Mouse (Mus musculus): Measurements from ENCODE around the gene Coro7. TPM values are rescaled to one million over a fixed set of nuclear protein-coding genes. Genes with fewer than 3 reads are reported as not detected.
"Not testable (repeated sequence)": the region's sequence is repeated elsewhere in the genome, so short reads cannot be mapped to it uniquely, and the experiment has no call there.

Gene Coro7
- polyA plus RNA-seq, 1 experiment from 2014 or later: 33.5 TPM

GRCm38 (mm10) chr16:4713861-4714710, 34.5 kb upstream of the Coro7 start:
- H3K4me2 ChIP-seq: no peak overlapping the region
- ATAC-seq (ENCODE audit: low read depth): no peak
- 94% methylated on average over 17 of the region's 17 CpGs for WGBS
- H3K27ac ChIP-seq (replicated peaks): no peak overlapping the region
- no peak overlapping the region for H3K4me3 ChIP-seq
- H3K36me3 ChIP-seq: peaks cover 69% of the 10 kb centered on the region
- no peaks in the 10 kb centered on the region for H3K9me3 ChIP-seq
- H3K27me3 ChIP-seq: no peaks in the 10 kb centered on the region
- peaks cover 11% of the 10 kb centered on the region for H3K4me1 ChIP-seq (replicated peaks)
- H3K9ac ChIP-seq: no peak overlapping the region

- H3K4me1 ChIP-seq (replicated peaks): no peaks in the 10 kb centered on the region
- H3K27me3 ChIP-seq: no peaks in the 10 kb centered on the region
- no peak overlapping the region for H3K4me2 ChIP-seq
- no peak for ATAC-seq (ENCODE audit: low read depth)
- H3K4me3 ChIP-seq: no peak overlapping the region
- 86% methylated on average over 4 of the region's 4 CpGs for WGBS
- H3K9ac ChIP-seq: no peak overlapping the region
- no peak overlapping the region for H3K27ac ChIP-seq (replicated peaks)
- no peaks in the 10 kb centered on the region for H3K9me3 ChIP-seq
- H3K36me3 ChIP-seq: peaks cover 95% of the 10 kb centered on the region
Observed at GRCm38 (mm10) chr16:4711173-4711572, 31.6 kb upstream of the Coro7 start.

DNA sequence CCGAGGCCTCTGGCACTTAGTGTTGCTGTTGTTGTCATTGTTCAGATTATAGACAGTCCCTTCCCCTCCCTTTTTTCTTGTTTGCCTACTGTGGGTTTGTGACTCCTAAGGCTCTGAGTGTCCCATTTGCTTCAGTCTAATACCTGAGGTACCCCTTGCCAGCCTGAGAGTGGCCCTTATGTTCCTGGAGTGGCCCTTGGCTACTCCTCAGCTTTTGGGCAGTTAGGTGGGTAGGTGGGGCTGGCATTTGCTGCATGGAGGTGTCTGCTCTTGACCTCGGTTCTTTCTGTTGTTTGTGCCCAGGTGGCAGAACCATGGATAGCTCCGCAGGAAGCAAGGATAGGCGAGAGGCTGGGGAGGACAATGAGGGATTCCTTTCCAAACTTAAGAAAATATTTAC, 26.0 kb upstream of the Coro7 start:
- WGBS: 67% methylated on average over 4 of the region's 4 CpGs
- Histone ChIP-seq H3K27ac (replicated peaks) (no peak overlapping the region), H3K36me3 (peaks cover 96% of the 10 kb centered on the region), H3K27me3 (no peaks in the 10 kb centered on the region), H3K4me2 (no peak overlapping the region), H3K4me1 (replicated peaks) (no peaks in the 10 kb centered on the region), H3K9ac (no peak overlapping the region), H3K4me3 (no peak overlapping the region), H3K9me3 (no peaks in the 10 kb centered on the region)
- no peak for ATAC-seq (ENCODE audit: low read depth)

- Histone ChIP-seq H3K9me3 (no peaks in the 10 kb centered on the region), H3K27ac (replicated peaks) (no peak overlapping the region), H3K36me3 (peaks cover 99% of the 10 kb centered on the region), H3K9ac (no peak overlapping the region), H3K4me2 (no peak overlapping the region), H3K4me1 (replicated peaks) (no peaks in the 10 kb centered on the region), H3K4me3 (no peak overlapping the region), H3K27me3 (no peaks in the 10 kb centered on the region)
- 73% methylated on average over 1 of the region's 1 CpGs for WGBS
- ATAC-seq (ENCODE audit: low read depth): no peak
Observed at GRCm38 (mm10) chr16:4702646-4703045, 23.1 kb upstream of the Coro7 start.

DNA sequence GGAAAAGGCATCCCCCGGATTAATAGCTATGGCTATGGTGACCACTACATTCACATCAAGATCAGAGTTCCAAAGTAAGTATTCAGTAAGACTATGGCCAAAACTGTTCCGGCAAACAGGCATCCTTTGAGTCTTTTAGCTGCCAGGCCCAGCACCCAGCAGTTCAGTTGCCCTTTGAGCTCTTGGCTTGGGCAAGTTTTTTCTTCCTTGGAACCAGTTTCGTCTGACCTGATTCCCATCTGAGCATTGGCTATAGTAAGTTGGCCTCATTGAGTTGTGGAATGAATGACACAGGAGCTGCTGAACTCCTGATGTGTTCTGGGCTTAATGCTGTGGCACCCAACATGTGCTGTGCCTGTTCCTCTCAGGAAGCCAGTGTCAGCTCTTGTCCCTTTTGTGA, 21.6 kb upstream of the Coro7 start:
- Histone ChIP-seq H3K4me1 (replicated peaks) (no peaks in the 10 kb centered on the region), H3K36me3 (peaks cover 100% of the 10 kb centered on the region), H3K9me3 (no peaks in the 10 kb centered on the region), H3K4me2 (no peak overlapping the region), H3K27ac (replicated peaks) (no peak overlapping the region), H3K27me3 (no peaks in the 10 kb centered on the region), H3K9ac (no peak overlapping the region), H3K4me3 (no peak overlapping the region)
- no peak for ATAC-seq (ENCODE audit: low read depth)
- WGBS: 97% methylated on average over 3 of the region's 3 CpGs

- peaks cover 72% of the 10 kb centered on the region for H3K36me3 ChIP-seq
- WGBS: 97% methylated on average over 4 of the region's 4 CpGs
- ATAC-seq (ENCODE audit: low read depth); H3K27ac ChIP-seq (replicated peaks); H3K4me3 ChIP-seq; H3K27me3 ChIP-seq; H3K9me3 ChIP-seq; H3K4me2 ChIP-seq; H3K9ac ChIP-seq: not testable (repeated sequence)
- H3K4me1 ChIP-seq (replicated peaks): peaks cover 14% of the 10 kb centered on the region
Observed at GRCm38 (mm10) chr16:4689371-4689770, 9.8 kb upstream of the Coro7 start.

DNA sequence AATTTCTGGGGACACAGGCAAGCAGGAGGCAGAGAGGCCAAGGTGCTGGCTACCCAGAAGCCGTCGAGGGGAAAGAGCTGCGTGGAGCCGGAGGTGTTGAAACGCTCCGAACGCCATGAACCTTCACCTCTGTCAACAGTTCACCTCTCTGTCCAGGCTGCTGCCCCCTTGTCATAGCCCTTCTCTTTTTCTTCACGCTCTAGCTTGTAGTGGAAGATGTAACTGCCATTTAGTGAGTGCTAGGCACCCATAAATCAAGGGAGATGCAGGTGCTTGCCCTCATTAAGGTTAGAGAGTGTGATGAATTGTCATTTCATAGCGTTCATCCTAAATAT, 4.8 kb upstream of the Coro7 start:
- ATAC-seq (ENCODE audit: low read depth): peak; percentile 16; the same call in 1 of the 2 replicates
- Histone ChIP-seq H3K36me3 (peaks cover 25% of the 10 kb centered on the region), H3K9ac (peak overlapping the region; percentile 91), H3K9me3 (no peaks in the 10 kb centered on the region; the same call in 1 of the 2 replicates), H3K27me3 (no peaks in the 10 kb centered on the region), H3K4me2 (peak overlapping the region; percentile 99), H3K27ac (replicated peaks) (peak overlapping the region; percentile 85; the same call in 1 of the 2 replicates), H3K4me3 (peak overlapping the region; percentile 95), H3K4me1 (replicated peaks) (peaks cover 22% of the 10 kb centered on the region)
- under 1% methylated on average over 9 of the region's 9 CpGs for WGBS

- Histone ChIP-seq H3K4me1 (replicated peaks) (peaks cover 26% of the 10 kb centered on the region), H3K9ac (peak overlapping the region; percentile 91), H3K9me3 (no peaks in the 10 kb centered on the region), H3K4me3 (peak overlapping the region; percentile 95), H3K27ac (replicated peaks) (peak overlapping the region; percentile 85), H3K27me3 (no peaks in the 10 kb centered on the region), H3K36me3 (peaks cover 19% of the 10 kb centered on the region), H3K4me2 (peak overlapping the region; percentile 99)
- ATAC-seq (ENCODE audit: low read depth): peak; percentile 87
- under 1% methylated on average over 54 of the region's 54 CpGs for WGBS
Observed at GRCm38 (mm10) chr16:4683581-4684456, 4.2 kb upstream of the Coro7 start.

DNA sequence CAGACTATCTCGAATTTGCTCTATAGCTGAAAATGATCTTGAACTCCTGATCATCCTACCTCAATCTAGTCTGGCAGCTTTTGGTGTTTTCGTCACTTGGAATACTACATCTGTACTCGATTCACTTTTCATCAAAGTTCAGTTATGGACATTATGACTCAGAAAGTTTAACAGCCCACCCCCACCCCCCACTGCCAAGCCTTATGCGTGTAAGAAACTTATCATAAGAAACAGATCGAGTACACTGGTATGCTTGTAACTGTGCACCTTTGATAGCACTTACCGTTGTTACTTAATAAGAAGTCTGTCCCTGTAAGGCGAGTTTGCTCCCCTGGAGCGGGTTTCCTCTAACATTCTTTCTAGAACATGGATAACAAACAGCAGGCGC, 3.6 kb upstream of the Coro7 start:
- peaks cover 32% of the 10 kb centered on the region for H3K4me1 ChIP-seq (replicated peaks)

DNA sequence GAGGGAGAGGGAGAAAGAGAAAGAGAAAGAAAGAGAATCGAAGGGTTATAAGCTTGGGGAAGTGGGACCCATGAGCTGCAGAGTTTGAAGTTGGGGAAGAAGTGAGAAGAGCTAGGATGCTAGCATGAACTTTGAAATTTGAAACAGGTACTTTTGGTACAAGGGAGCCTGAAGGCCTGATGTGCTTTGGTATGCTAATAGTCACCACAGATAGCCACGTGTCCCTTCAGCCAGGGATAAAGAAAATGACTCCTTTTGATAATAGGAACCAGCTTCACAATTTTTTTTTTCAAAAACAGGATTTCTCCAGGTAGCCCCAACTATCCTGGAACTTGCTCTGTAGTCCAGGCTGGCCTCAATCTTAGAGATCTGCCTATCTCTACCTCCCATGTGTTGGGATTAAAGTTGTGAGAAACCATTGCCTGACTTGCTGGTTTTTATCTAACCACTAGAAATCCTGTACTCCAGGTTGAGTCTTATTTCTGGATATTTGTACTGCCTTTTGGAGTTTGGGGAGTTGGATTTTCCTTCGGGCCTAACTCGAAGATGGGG, 3.1 kb upstream of the Coro7 start:
- Histone ChIP-seq H3K9me3 (no peaks in the 10 kb centered on the region), H3K9ac (peak overlapping the region; percentile 91), H3K4me3 (peak overlapping the region; percentile 95; the same call in 1 of the 2 replicates), H3K36me3 (peaks cover 10% of the 10 kb centered on the region), H3K4me1 (replicated peaks) (peaks cover 37% of the 10 kb centered on the region), H3K4me2 (peak overlapping the region; percentile 99), H3K27ac (replicated peaks) (no peak overlapping the region), H3K27me3 (no peaks in the 10 kb centered on the region)
- ATAC-seq (ENCODE audit: low read depth): no peak
- WGBS: 79% methylated on average over 4 of the region's 4 CpGs

More for the DNA sequence above, 3.6 kb upstream of the Coro7 start:
- 34% methylated on average over 9 of the region's 9 CpGs for WGBS
- peaks cover 14% of the 10 kb centered on the region for H3K36me3 ChIP-seq
- H3K27me3 ChIP-seq: no peaks in the 10 kb centered on the region
- H3K27ac ChIP-seq (replicated peaks): peak overlapping the region; percentile 85
- H3K4me2 ChIP-seq: peak overlapping the region; percentile 99
- peak overlapping the region; percentile 95 for H3K4me3 ChIP-seq
- no peak for ATAC-seq (ENCODE audit: low read depth)
- H3K9ac ChIP-seq: peak overlapping the region; percentile 91
- no peaks in the 10 kb centered on the region for H3K9me3 ChIP-seq

DNA sequence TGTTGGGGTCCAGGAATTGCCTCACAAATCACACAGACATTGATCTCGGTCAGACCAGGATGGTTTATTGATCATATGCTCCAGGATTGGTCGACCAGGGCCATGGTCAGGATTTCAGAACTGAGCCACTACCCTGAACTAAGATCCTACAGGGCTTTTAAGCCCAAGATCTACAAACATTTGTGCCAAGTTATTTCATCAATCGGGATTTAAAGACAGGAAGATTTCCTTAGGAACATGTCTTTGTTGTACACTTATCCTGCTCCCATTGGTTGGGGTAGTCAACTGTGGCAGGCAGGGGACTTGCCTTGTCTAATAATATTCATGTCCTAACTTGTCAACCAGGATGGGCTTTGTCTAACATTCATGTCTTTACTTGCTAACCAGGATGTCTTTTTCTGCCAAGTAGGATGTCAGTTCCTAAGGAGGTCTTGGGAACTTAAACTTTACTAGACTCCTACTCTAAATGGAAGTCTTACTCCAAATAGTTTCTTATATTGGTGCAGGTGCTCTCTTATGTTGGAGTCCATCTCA, 1.4 kb upstream of the Coro7 start:
- H3K4me3 ChIP-seq; H3K36me3 ChIP-seq; H3K9me3 ChIP-seq; H3K27ac ChIP-seq (replicated peaks); ATAC-seq (ENCODE audit: low read depth); H3K27me3 ChIP-seq; H3K4me2 ChIP-seq: not testable (repeated sequence)
- Histone ChIP-seq H3K4me1 (replicated peaks) (peaks cover 38% of the 10 kb centered on the region), H3K9ac (0 out of 2 replicates have a peak overlapping the region, but pooled peaks have one; percentile 5)
- 76% methylated on average over 3 of the region's 3 CpGs for WGBS

Data from neural tube, embryonic 13.5 days (tissue).